Mouse (Mus musculus) E14TG2a.4 (cell line): Measurements from ENCODE around the gene Sept9.

Source experiments
- CTCF ChIP-seq: conservative IDR thresholded peaks from 2 replicates; pipeline ENCODE4 v1.5.1; 2014; ENCODE audit warnings: low read length
- NANOG ChIP-seq: IDR thresholded peaks from 2 replicates; pipeline ENCODE4 v1.6.1; 2014; ENCODE audit warnings: borderline replicate concordance, low read length, mixed read lengths

- TF ChIP-seq CTCF (no peak), NANOG (no peak)
These were observed 26.7 kb downstream of the Sept9 start for GRCm38 (mm10) chr11:117226214-117226535.
